Mouse (Mus musculus): ENCODE results near the gene Apol8. TPM values are rescaled to one million over a fixed set of nuclear protein-coding genes. Genes with fewer than 3 reads are reported as not detected.
A peak's percentile ranks its signal among the peaks of the same experiment; 100 is the strongest.

The Apol8 gene
- total and polyA plus RNA-seq, 3 experiments: 0.14 to 0.15 TPM; not detected in 1

DNA sequence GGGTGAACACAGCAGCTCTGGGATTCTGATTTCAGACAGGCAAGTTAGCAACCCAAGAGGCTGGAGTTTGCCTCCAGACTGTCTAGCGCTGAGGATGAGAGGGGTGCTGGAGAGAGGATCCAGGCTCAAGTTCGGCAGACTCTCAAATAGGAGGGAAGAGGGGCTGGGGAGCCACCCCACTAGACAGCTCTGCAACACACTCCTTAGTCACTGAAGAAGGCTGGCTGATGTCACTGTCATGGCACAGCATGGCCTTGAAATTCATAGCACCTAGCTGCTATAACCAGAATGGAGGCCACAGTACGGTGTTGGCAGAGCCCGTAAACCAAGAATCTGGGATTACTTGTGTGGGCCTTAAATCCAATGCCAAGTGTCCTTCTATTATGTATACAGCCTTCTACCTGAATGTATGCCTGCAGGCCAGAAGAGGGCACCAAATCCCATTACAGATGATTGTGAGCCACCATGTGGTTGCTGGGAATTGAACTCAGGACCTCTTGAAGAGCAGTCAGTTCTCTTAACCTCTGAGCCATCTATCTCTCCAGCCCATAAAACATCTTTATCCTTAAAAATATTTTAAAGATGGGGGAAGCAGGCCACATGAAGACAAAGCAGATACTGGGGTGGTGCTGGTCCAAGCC lies 903 bp upstream of the Apol8 start:
- H3K36me3 ChIP-seq (replicated peaks in 1 of 2; ENCODE audit: control insufficient read depth in 1 of 2, insufficient read depth in 1 of 2, low read length in 1 of 2): peaks cover 27 to 38% of the 10 kb centered on the region in 2 experiments
- no peaks in the 10 kb centered on the region for H3K9me3 ChIP-seq (replicated peaks; ENCODE audit: low read length)
- in situ Hi-C loops (cut with MboI; ENCODE audit: low pct_ligation_motif_present, low pct_unique_long_range_greater_than_20kb, low sequenced_read_pairs): no loop called here
- TF ChIP-seq TCF12 (IDR thresholded peaks at IDR 0.05; ENCODE audit: low read depth, low read length) (no peak), ETS1 (conservative IDR thresholded peaks at IDR 0.05; ENCODE audit: low read depth, low read length) (no peak), UBTF (IDR thresholded peaks at IDR 0.05; ENCODE audit: low read depth, low read length) (no peak), ZMIZ1 (IDR thresholded peaks at IDR 0.05; ENCODE audit: low read depth, low read length) (no peak), POLR2AphosphoS2 (IDR thresholded peaks at IDR 0.05; ENCODE audit: low read depth, low read length) (no peak), USF1 (IDR thresholded peaks at IDR 0.05; ENCODE audit: low read depth, low read length) (no peak), CTCF (conservative IDR thresholded peaks at IDR 0.05 in 1 of 2, IDR thresholded peaks at IDR 0.05 in 1 of 2; ENCODE audit: low read depth in 2 of 2, low read length in 2 of 2) (peak in 1 of 2 experiments; percentile 51; a peak in 2 of 4 replicates), RAD21 (IDR thresholded peaks at IDR 0.05; ENCODE audit: low read depth, low read length) (no peak; the same call in 1 of the 2 replicates), MAFK (IDR thresholded peaks at IDR 0.05; ENCODE audit: insufficient replicate concordance, low read length) (no peak), MYC (IDR thresholded peaks at IDR 0.05; ENCODE audit: low read depth, low read length) (0 out of 2 replicates have a peak, but pooled peaks have one; percentile 64)
- H3K27ac ChIP-seq (ENCODE audit: insufficient read depth, low read depth): no peak overlapping the region
- no peak overlapping the region for H3K4me2 ChIP-seq (ENCODE audit: insufficient read depth, low read depth, poor library complexity, severe bottlenecking)
- no peak overlapping the region for H3K9ac ChIP-seq (ENCODE audit: insufficient read depth, low read depth)
- DNase-seq (ENCODE audit: extremely low read depth): no peak
- H3K4me3 ChIP-seq (replicated peaks in 1 of 3; ENCODE audit: low read depth in 2 of 3, low read length in 2 of 3, poor library complexity in 1 of 3): no peak overlapping the region
- dilution Hi-C loops (cut with MboI; ENCODE audit: extremely low pct_ligation_motif_present, extremely low pct_unique_long_range_greater_than_20kb, low sequenced_read_pairs): no loop called here
- H3K79me2 ChIP-seq (replicated peaks; ENCODE audit: control insufficient read depth, extremely low read depth, insufficient read depth, poor library complexity, severe bottlenecking): no peaks in the 10 kb centered on the region
- H3K27me3 ChIP-seq (replicated peaks): peaks cover 13% of the 10 kb centered on the region
- peaks cover 0 to 2% of the 10 kb centered on the region in 2 experiments; a peak in 1 of 4 replicates for H3K4me1 ChIP-seq (ENCODE audit: control insufficient read depth in 1 of 2, insufficient read depth in 2 of 2)

DNA sequence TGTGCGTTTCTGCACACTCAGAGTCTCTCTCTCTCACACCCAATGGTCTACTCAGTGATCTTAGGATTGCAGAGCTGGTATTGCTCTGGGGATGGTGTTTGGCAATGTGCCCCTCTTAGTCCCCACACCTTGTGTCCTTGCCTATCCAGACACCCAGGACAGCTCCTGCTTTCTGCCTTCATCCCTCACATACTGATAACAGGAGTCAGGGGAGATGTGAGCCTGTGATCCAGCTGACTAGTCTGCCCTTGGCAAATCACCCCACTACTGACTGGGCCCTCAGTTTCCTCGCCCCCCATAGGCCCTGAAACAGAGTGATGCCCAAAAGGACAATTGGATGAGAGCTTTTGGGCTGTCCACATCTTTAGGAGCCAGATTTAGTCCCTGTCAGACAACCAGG lies 722 bp downstream of the Apol8 start:
- DNase-seq (ENCODE audit: extremely low read depth): no peak
- H3K36me3 ChIP-seq (replicated peaks in 1 of 2; ENCODE audit: control insufficient read depth in 1 of 2, insufficient read depth in 1 of 2, low read length in 1 of 2): peaks cover 11 to 21% of the 10 kb centered on the region in 2 experiments
- H3K4me1 ChIP-seq (ENCODE audit: control insufficient read depth in 1 of 2, insufficient read depth in 2 of 2): peaks cover 0 to 4% of the 10 kb centered on the region in 2 experiments; a peak in 1 of 4 replicates
- H3K4me2 ChIP-seq (ENCODE audit: insufficient read depth, low read depth, poor library complexity, severe bottlenecking): no peak overlapping the region
- H3K27ac ChIP-seq (ENCODE audit: insufficient read depth, low read depth): no peak overlapping the region
- H3K9ac ChIP-seq (ENCODE audit: insufficient read depth, low read depth): no peak overlapping the region
- no peaks in the 10 kb centered on the region for H3K79me2 ChIP-seq (replicated peaks; ENCODE audit: control insufficient read depth, extremely low read depth, insufficient read depth, poor library complexity, severe bottlenecking)
- dilution Hi-C loops (cut with MboI; ENCODE audit: extremely low pct_ligation_motif_present, extremely low pct_unique_long_range_greater_than_20kb, low sequenced_read_pairs): no loop called here
- in situ Hi-C loops (cut with MboI; ENCODE audit: low pct_ligation_motif_present, low pct_unique_long_range_greater_than_20kb, low sequenced_read_pairs): no loop called here
- no peak overlapping the region for H3K4me3 ChIP-seq (replicated peaks in 1 of 3; ENCODE audit: low read depth in 2 of 3, low read length in 2 of 3, poor library complexity in 1 of 3)
- TF ChIP-seq JUND (conservative IDR thresholded peaks at IDR 0.05; ENCODE audit: low read depth, low read length): no peak
- TF ChIP-seq ZMIZ1 (IDR thresholded peaks at IDR 0.05; ENCODE audit: low read depth, low read length): no peak
- TF ChIP-seq E2F4 (IDR thresholded peaks at IDR 0.05; ENCODE audit: insufficient replicate concordance, low read depth, low read length): no peak
- no peak for TF ChIP-seq NELFE (IDR thresholded peaks at IDR 0.05; ENCODE audit: low read depth, low read length)
- TF ChIP-seq POLR2AphosphoS2 (IDR thresholded peaks at IDR 0.05; ENCODE audit: low read depth, low read length): no peak
- TF ChIP-seq SMC3 (IDR thresholded peaks at IDR 0.05; ENCODE audit: low read depth, low read length): no peak
- no peak for TF ChIP-seq KAT2A (IDR thresholded peaks at IDR 0.05; ENCODE audit: insufficient replicate concordance, low read length)
- TF ChIP-seq ZC3H11A (IDR thresholded peaks at IDR 0.05; ENCODE audit: low read depth, low read length): no peak
- TF ChIP-seq EP300 (IDR thresholded peaks at IDR 0.05; ENCODE audit: low read length): no peak
- TF ChIP-seq CHD2 (IDR thresholded peaks at IDR 0.05; ENCODE audit: low read length): no peak
- no peak for TF ChIP-seq GABPA (IDR thresholded peaks at IDR 0.05; ENCODE audit: insufficient replicate concordance, low read depth, low read length)
- TF ChIP-seq UBTF (IDR thresholded peaks at IDR 0.05; ENCODE audit: low read depth, low read length): no peak
- TF ChIP-seq TCF12 (IDR thresholded peaks at IDR 0.05; ENCODE audit: low read depth, low read length): no peak
- H3K27me3 ChIP-seq (replicated peaks): peaks cover 16% of the 10 kb centered on the region
- no peaks in the 10 kb centered on the region for H3K9me3 ChIP-seq (replicated peaks; ENCODE audit: low read length)

Measured in CH12.LX (cell line).